Mouse (Mus musculus) heart, postnatal 0 days (tissue): Measurements from ENCODE around the gene Mamdc4.

ENCODE experiments used
- CTCF ChIP-seq: IDR thresholded peaks from 2 replicates; pipeline ENCODE4 v1.5.1; 2016; ENCODE audit warnings: antibody characterized with exemption, control low read depth, low read depth
- EP300 ChIP-seq: IDR thresholded peaks from 2 replicates; pipeline ENCODE4 v1.6.1; 2016; ENCODE audit warnings: antibody characterized with exemption, low read depth

DNA sequence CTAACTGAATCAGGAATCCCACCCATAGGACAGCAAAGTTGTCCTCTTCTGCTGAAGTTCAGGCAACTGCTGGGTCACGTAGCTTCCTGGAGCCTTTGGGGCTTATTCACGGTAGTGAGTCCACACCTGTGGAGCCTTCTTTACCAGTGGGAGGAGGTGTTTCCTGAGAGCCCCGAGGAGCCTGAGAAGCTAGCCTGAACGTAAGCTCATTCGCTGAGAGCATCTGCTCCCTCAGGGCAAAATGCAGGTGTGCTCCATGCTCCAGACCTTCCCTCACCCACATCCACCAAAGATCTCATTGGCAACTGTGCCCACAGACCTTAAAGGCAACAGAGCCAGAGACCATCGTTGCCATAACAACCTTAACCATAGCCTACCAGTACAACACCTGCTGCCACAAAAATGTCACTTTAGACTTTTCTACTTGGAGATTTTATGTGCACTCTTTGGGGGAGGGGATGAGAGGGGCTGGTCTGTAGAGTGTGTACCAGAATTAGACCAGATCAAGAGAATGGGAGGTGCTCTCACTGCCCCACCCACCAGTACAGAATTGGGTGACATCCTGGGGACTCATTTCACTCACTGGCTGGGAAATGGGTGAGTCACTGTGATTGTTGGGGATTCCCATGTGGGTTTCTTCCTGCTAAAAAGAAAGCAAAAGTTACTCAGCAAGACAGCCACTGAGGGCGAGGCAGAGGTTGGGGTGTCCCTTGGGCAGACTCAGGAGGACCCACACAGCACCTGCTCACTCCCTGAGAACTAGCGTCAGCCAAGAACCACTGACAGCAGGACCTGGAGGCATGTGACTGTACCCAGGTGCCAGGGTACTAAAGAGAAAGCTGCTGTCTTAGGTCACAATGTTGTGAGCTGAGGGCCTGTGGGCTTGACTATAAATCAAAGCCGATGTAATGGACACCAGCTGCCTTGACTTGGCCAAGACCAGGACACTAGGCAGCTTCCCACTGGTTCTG lies 25.3 kb downstream of the Mamdc4 start:
- no peak for TF ChIP-seq EP300
- TF ChIP-seq CTCF, result no peak
